Mouse (Mus musculus): ENCODE data around the gene Ptprr.

- TF ChIP-seq POLR2A (IDR thresholded peaks at IDR 0.05; ENCODE audit: insufficient read depth, low read depth, low read length): no peak
- no peak for TF ChIP-seq CTCF (IDR thresholded peaks at IDR 0.05)
These were observed 136.7 kb downstream of the Ptprr start for GRCm38 (mm10) chr10:116154707-116155106.

All from heart, adult 2 months (tissue).